Mouse (Mus musculus): ENCODE measurements around the gene Sertad2.
A peak's percentile ranks its signal among the peaks of the same experiment; 100 is the strongest.

The Sertad2 gene

GRCm38 (mm10) chr11:20645521-20645920 is 102.5 kb downstream of the Sertad2 start:
- DNase-seq (ENCODE audit: low read depth) = no peak

GRCm38 (mm10) chr11:20646142-20646541 is 103.1 kb downstream of the Sertad2 start:
- DNase-seq (ENCODE audit: low read depth) = no peak

- DNase-seq (ENCODE audit: low read depth) = no peak
Measured at GRCm38 (mm10) chr11:20646986-20647726, 104.1 kb downstream of the Sertad2 start.

- no peak for DNase-seq (ENCODE audit: low read depth)
Measured at GRCm38 (mm10) chr11:20647902-20648625, 105.0 kb downstream of the Sertad2 start.

GRCm38 (mm10) chr11:20649477-20649876 is 106.4 kb downstream of the Sertad2 start:
- no peak for DNase-seq (ENCODE audit: low read depth)

GRCm38 (mm10) chr11:20650006-20650639 is 107.1 kb downstream of the Sertad2 start:
- no peak for DNase-seq (ENCODE audit: low read depth)

- DNase-seq (ENCODE audit: low read depth) = no peak
Measured at GRCm38 (mm10) chr11:20651166-20651565, 108.1 kb downstream of the Sertad2 start.

- no peak for DNase-seq (ENCODE audit: low read depth)
Measured at GRCm38 (mm10) chr11:20655795-20656710, 113.0 kb downstream of the Sertad2 start.

GRCm38 (mm10) chr11:20656711-20657057 is 113.6 kb downstream of the Sertad2 start:
- no peak for DNase-seq (ENCODE audit: low read depth)

GRCm38 (mm10) chr11:20659094-20659493 is 116.0 kb downstream of the Sertad2 start:
- no peak for DNase-seq (ENCODE audit: low read depth)

GRCm38 (mm10) chr11:20660111-20661097 is 117.4 kb downstream of the Sertad2 start:
- no peak for DNase-seq (ENCODE audit: low read depth)

- DNase-seq (ENCODE audit: low read depth) = peak; percentile 70
Measured at GRCm38 (mm10) chr11:20661652-20662051, 118.6 kb downstream of the Sertad2 start.

- DNase-seq (ENCODE audit: low read depth) = no peak
Measured at GRCm38 (mm10) chr11:20662811-20663210, 119.8 kb downstream of the Sertad2 start.

GRCm38 (mm10) chr11:20663580-20664198 is 120.6 kb downstream of the Sertad2 start:
- no peak for DNase-seq (ENCODE audit: low read depth)

- DNase-seq (ENCODE audit: low read depth) = no peak
Measured at GRCm38 (mm10) chr11:20664878-20665277, 121.8 kb downstream of the Sertad2 start.

GRCm38 (mm10) chr11:20671789-20672392 is 128.8 kb downstream of the Sertad2 start:
- DNase-seq (ENCODE audit: low read depth) = no peak

GRCm38 (mm10) chr11:20672513-20672912 is 129.5 kb downstream of the Sertad2 start:
- no peak for DNase-seq (ENCODE audit: low read depth)

GRCm38 (mm10) chr11:20679396-20679795 is 136.3 kb downstream of the Sertad2 start:
- DNase-seq (ENCODE audit: low read depth) = no peak

- no peak for DNase-seq (ENCODE audit: low read depth)
Measured at GRCm38 (mm10) chr11:20680781-20681180, 137.7 kb downstream of the Sertad2 start.

- no peak for DNase-seq (ENCODE audit: low read depth)
Measured at GRCm38 (mm10) chr11:20681679-20682078, 138.6 kb downstream of the Sertad2 start.
